Mouse (Mus musculus) cerebellum, adult 18-20 months (tissue): Measurements from ENCODE around the gene Cog5.
A peak's percentile ranks its signal among the peaks of the same experiment; 100 is the strongest.

Source experiments
- DNase-seq, 2 experiments: peaks; one replicate each; pipeline ENCODE4 v3.0.0; 2021

Gene Cog5

DNA sequence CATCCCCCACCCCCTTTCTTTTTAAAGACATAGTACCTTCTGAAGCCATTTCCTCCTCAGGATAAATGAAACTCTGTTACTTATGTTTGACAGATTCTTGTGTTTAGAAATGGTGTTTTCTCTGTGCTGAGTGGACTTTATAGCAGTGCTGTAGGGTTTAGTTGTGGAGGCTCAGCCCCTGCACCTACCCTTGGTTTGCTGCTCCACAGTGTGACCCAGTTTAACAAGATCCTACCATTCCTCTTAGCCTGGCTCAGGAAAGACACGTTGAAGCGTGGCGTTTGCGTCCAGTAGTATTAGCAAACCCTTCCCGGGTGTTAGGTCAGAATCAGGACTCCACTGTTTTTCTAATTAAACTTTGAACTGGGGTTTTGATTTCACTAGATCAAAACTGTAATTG lies 241.6 kb downstream of the Cog5 start:
- DNase-seq, result no peak

DNA sequence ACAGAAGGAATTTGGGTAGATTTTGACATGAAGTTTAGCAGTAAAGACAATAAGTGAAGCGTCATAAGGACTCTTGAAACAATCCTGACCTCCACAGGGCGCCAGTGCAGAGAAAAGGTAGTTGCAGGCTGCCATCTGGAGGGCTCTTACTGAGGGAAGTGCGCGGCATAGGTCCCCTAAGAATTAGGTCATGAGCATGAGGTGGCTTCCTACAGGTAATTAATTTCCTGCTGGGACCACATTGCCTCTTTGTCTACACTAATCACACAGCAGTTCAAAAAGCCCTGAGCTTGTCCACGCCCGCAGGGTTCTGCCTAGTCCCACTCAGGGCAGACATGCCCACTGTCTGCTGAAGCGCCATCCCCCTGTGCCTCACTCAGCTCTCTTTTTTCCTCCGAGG lies 242.3 kb downstream of the Cog5 start:
- DNase-seq, result peak; percentile 83 to 91

DNA sequence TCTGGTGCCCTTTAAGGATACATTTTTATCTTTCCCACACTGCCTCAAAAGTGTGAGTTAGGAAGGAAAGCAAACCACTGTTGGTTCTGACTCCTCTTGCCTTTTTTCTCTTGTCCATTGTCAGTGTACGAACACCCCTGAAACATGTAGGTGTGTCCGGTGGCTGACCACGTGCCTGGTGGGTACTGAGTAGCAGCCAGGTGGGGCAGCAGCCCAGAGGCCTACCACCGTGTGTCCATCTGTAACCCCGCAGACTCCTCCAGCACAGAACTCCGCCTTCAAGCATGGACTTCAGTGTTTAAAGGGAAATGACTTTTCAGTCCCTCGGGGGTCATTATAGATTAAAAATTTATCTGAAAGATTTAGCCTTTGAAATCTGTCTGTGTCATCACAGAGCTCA lies 242.8 kb downstream of the Cog5 start:
- DNase-seq, result peak; percentile 86 to 90

DNA sequence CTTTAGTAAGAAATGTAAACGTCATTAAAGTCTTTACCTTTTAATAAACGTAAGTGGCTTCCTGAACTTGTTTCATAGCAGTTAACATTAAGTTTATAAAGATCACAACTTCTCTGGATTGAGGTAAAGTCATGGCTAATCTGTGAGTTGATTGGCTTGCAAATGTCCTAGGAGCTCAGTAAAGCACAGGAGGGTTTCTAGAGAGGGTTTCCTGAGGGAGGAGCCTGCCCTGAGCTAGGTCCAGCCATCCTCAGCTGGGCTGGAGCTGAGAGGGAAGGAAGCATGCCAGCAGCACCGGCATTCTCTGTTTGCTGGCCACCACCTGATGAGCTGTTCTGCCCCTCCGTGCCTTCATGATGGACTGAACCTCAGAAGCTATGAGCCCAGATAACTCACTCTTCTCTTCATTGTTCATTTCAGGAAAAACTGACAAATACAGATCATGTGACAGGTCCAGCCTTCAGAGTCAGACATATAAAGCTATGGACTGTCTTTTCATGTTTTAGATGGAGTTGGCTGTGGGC lies 245.8 kb downstream of the Cog5 start:
- no peak for DNase-seq

DNA sequence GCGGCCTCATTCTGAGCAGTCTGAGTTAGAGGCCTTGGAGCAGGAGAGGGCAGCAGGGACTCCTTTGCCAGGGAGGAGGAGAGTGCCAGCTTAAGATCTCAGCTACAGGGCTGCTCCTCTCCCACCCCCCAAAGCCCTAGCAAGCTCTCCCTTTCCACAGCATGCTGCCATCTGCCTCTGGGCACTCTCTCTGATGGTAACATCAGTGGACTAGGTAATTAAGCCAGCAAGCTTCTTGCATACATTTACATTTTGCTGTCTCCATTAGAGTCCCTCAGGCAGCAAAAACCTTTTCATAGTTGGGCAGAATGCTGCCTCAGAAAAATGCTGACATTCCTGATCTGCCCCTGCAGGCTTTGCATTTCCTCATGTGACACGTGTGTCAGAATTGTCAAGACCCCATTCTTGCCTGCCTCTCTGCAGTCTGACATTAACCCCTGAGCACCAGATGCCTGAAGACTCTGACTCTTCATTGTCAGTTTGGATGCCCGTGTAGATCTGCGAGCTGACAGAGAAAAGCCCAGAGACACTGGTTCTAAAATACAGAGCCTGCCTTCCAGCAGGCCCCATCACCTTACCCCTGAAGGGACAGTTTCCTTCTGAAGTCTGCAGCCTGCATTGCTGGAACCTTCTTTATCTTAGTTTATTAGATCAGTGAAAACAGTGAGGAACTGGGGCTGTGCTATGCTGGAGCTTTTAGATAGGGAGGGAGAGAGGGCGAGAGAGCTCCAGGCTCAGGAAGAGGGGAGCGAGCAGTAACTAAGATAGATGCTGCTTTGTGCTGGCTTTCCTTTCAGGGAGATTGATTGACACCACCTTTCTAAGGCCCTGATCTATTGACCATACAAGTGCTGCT lies 251.3 kb downstream of the Cog5 start:
- peak; percentile 50 to 54 for DNase-seq

DNA sequence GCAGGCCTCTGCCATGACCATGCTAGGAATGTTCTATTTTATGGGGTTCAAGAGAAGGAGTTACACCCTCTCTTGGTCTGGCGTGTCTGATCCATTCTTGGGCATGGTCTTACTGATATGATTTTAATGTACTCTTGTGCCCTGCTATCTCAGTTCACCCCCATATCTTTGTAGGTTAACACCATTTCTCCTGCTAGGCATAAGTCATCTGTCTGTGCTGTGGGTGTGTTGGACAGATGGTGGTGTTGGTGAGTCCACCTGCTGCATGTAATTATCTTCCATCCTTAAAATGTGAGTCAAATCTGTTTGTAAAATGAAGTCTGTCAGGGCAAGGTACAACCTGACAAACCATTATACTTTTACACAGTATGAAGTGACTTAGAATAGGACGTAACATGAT lies 252.8 kb downstream of the Cog5 start:
- DNase-seq, result peak in 1 of 2 experiments; percentile 51

DNA sequence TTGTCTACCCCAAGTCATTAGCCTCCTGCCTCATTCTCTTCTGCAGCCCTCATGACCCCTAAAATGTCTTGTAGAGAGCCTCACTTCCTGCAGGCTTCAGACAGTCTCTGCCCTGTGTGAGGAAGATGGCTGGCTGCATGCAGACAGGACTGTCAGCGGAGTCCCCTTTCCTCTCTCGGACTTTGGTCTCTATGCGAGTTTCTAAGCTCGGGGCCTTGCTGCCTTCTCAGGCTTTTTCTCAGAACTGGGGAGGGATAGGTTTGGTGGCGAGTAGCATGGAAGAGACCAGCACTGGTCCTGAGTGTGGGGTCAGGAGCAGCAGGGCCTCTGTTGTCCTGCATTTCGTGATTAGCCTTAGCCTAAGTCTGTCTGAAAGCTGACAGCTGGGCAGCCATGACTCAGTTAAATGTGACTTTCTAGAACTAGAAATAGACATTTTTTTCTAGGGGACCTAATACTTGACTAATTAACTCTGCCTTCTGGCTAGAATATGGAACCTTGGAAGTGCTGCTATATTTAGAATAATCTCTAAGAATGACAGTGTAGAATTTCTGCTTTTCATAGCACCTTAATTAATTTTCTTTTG lies 258.4 kb downstream of the Cog5 start:
- peak in 1 of 2 experiments; percentile 38 for DNase-seq

DNA sequence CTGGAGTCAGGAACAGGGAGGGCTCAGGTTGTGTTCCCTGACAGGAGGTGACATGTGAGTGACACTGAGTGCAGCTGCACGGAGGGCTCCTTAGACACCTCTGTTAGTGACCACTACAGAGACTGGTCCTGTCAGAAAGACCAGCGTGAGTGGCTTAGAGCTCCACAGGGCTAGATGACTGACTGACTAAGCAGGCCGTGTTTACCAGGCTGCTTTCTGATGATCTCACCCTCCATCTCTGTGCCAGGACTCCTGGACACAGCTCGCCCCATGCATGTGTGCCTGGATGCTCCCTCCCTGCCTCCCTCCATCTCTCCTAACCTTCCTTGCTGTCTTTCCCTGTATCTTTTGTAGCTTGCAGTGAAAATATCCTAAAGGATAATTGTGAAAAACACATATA lies 258.9 kb downstream of the Cog5 start:
- peak; percentile 85 to 95 for DNase-seq

DNA sequence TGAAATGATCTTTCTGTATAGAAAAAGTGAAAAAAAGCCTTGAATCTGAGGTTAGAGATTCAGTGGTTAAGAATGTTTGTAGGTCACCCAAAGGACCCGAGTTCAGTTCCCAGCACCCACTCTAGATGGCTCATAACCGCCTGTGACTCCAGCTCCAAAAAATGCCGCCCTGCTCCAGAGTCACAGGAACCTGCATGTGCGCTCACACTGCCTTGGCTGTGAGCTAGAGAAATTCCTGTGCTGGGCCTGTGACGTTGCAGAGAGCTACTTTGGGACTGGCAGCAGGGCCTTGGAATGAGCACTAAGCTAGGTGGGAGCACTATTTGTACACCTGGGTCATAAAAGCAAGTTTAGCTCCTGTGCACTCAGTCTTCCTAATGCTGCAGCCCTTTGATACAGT lies 262.0 kb downstream of the Cog5 start:
- no peak for DNase-seq

DNA sequence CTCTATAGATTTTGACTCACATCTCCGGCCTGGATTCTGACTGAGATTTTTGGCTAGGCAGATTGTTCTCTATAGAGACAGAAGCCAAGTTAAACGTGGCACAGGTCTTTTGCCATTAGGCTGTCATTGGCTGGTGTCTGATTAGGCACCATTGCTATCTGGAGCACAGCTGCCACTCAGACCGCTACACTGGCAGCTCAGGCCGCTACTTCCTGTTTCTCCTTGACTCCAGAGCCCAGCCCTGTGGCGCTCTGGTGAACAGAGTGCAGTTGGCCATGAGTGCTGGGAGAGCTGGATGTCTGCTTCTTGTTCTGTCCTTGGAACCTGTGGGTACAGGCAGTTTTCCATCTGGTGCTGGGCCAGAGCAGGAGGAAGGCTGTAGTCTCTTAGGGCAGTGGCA lies 262.6 kb downstream of the Cog5 start:
- DNase-seq, result peak; percentile 85 to 89

DNA sequence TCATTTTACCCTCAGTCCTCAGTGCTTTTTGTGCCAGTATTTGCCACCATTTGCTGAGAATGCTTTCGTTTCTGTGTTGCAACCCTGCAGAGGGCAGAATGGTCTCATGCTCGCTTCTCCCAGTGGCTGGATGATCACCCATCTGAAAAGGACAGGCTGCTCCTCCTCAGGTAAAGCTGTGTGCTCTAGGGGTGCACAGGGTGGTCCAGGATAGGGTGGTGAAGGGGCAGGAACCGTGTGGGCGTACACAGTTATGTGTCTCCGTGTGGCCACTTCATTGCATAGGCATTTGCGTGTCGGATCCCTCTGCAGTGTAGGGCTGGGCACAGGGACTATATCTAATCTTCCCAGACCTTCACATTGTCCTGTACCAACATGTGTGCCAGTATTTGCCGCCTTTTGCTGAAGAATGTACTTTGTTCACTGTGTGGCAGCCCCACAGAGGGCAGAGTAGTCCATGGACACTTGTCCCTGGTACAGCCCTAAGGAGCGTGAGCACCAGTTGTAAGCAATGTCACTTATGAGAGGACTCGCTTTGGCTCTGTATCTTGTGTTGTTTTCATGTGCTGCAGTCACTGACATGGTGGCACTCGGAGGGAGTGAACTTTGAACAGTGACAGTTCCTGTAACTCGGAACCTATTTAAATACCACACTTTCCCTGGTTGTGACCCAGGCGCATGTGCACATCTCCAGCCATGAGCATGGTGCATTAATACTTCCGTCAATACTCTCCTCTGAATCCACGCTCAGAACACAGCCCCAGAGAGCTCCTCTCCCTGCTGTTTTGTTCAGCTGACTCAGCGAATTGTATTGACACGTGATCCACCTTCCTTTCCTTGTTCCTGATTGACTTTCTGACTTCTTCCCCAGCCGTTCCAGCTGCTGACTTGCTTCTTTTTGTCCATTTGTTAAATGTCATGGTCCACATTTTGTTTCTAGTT lies 266.1 kb downstream of the Cog5 start:
- no peak for DNase-seq

DNA sequence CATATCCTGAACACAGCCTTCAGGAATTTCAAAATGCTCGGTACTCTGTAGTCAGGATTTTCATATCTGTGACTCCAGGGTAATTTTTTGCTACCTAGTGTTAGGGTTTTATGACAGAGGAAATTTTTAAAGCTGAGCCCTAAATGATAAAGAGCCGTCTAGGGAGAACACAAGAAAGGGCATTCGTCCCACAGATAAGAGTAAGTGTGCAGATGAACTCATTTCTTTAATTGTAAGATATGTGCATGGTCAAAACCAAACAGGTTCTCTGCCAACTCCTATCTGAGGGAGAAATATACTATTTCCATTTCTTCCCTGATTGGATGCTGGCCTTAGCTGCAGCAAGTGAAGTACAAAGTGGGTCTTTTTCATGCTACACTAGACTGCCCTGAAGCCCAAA lies 269.5 kb downstream of the Cog5 start:
- DNase-seq, result no peak

DNA sequence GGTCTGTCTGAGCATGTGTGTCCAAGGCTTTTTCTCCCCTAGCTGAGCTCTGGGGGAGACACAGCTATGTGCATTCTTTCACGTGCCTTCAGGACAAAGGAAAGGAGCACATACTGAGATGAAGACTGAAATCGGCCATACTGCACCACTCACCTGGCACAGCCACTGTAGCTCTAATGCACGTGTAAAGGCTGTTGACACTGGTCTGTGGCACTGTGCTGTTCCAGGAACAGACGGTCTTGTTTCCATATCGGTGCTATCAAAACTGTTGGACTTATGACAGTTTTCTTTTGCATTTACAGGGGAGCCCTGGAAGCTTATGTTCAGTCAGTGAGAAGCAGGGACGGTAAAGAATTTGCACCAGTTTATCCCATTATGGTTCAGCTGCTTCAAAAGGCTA lies 270.7 kb downstream of the Cog5 start:
- no peak for DNase-seq

DNA sequence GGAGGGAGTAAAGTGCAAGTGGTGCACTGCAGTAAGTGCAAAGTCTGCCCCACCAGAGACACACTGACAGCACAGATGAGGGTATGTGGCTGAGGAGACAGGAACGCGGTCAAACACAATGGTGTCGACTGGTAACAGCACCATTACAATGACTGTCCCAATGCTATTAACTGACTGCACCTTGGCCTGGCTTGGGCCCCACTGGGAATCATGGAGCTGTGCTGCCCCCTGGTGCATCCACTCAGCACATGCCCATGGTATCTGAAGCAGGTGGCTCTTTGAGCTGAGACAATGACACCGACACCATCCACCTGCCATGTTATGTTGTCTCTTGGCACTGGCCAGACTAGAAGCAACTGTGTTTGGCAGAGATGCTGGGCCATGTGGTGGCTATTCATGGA lies 272.0 kb downstream of the Cog5 start:
- DNase-seq, result peak; percentile 96

DNA sequence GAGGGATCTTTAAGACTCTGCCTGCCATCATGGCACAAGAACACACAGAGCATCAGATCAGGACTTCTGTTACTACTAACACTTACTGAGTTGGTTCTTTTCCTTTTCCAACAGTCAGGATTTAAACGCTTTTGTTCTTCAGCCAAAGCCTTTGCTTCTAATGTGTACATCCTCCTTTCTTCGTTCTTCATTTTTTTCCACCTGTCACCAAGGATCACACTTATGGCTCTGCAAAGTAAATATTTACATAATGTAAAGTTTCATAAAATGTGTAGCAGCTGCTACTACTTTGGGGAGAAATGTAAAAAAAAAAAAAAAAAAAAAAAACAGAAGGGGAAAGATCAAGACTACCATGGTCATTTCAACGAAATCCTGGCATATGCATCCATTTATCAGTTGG lies 273.8 kb downstream of the Cog5 start:
- no peak for DNase-seq

DNA sequence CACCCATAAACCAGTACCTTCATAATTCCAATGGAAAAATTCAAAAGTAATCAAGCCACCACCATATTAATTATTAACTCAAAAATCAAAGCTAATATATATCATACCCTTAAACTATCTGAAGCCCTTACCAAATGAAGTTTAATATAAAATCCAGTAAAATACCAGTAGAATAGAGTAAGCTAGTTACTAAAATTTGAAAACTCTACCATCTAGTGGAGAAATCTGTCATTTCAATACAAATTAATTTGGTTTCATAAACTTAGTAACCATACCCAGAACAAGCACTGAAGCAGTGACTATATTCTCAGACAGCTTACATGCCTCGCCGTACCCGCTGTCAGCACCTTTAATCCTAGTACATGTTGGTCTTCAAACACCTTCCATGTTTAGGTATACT lies 277.1 kb downstream of the Cog5 start:
- no peak for DNase-seq

DNA sequence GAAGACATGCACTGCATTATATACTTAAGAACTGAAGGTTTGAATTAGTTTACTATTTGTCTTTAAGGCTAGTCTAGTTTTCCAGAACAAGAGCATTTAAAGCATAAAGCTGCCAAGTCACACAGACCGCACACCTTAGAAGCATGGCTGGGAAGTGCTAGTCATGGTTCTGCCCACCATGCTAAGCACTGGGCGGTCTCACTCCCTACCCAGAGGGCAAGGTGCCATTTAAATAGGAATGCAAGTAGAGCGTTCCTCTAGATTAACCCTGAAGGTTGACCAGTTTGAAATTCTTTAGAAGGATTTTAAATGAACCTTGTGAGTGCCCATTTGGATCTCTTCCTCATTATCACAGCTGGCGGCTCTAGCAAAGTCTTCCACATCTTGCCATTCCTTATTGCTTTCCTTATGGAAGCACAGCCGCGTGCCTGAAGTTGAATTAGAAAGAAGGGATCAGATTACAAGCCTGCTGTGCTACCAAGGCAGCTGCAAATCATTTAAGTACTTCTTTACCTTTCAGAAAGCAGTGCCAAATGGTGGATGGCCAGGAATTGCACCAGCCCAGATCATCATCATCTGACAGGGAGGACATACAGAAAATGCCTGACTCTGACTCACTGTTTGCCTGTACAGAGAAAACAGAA lies 282.1 kb downstream of the Cog5 start:
- DNase-seq, result no peak

DNA sequence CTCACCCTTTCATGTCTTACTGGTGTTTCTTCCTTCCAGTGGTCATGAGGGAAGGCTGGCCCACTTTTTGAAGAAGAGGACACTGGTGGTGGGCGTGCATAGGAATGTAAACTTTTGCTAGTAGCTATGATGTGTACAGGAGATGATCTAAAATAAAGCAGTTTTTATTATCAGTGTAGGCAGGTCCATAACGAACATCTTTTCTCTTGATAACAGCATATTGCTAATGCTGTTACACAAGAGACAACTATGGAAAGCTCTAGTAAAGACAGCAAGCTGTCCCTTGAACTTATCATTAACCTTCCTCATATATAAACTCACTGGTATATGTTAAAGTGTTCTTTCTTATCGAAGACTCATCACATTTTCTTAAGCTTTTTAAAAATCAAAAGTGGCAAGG lies 282.9 kb downstream of the Cog5 start:
- no peak for DNase-seq

DNA sequence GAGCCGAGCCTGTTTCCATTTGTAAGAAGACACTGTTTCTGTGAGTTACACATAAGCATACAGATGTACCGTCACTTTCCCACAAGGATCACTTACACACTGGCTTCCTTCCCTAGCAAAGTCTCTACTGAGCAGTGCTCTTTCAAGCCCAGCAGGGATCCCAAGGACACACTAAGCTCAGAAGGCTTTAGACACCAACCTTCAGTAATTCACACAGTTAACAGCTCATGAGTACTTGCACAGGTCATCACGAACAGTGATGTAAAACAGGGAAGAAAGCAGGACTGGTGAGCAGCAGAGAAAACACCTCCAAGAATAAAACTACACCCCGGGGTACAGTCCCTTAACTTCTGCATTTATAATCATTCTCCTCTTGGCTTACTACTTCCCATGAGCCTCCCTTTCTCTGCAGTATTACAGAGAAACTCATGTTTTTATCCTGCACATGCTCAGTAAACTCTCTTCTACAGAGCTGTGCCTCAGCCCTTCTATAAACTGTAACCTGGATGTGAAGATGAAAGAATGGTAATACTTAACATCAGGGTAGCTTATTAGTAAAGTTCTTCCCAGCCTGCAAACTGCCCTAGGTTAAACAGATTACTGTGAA lies 283.8 kb downstream of the Cog5 start:
- no peak for DNase-seq

DNA sequence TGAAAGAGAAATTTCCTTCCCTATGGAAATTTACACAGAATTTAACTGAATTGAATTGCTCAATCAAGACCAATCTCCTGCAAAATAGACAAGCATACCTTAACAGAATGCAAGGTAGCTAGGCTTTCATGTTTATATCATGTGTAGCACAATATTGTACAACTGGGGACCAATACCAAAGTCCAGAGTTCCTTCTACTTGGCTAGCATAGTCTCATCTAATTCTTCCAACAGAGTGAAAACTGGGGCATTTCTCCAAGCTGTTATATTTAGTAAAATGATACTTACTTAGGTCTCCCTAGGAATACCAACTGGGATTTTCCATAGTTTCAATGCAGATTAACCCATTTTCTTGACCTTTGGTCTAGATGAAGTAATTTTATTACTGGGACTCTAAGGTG lies 284.4 kb downstream of the Cog5 start:
- DNase-seq, result no peak

DNA sequence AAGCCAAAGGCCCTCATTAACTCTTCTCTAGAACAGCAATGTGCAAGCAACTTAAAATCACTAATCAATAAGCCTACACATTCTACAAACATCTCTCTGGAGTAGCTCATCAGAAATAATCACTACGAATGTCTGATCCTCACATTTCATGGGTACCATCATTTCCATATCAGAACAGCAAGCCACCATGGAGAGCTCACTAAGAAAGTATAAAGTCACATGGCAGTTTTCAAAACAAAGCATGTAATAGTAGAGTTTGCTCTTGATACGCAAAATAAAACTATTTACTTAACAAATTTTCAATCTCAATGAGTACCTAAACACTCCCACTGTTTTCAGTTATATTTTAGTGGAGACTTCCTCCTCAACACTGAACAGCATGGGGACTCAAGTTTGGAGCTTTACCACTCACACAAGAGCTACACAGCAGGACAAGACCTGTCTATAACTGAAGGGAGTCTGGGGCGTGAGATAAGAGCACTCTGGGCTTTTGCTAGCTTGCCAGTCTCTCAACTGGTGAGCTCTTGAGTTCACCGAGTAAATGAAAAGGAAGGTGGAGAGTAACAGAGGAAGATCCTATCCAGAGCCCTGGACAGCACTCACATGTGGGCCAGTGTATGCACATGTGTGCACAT lies 288.5 kb downstream of the Cog5 start:
- no peak for DNase-seq

DNA sequence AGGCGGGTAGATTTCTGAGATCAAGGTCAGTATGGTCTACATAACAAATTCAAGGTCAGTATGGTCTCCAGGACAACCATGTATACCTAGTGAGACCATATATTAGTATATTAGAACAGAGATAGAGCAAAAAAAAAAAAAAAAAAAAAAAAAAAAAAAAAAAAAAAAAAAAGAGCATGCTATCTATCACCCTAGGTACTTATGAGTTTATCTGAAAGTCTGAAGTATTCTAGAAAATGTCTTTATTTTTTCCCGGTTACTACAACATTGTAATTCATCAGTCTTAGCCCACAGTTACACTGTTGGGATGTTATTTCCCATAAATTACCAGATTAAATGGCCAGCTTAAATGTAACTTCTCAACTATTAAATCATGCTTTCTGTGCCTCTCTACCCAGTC lies 289.7 kb downstream of the Cog5 start:
- DNase-seq, result no peak
